Mouse (Mus musculus) MEL (cell line): ENCODE measurements around the gene Rab31. TPM values are rescaled to one million over a fixed set of nuclear protein-coding genes. Genes with fewer than 3 reads are reported as not detected.

Source experiments
- DNase-seq: peaks from one replicate; pipeline ENCODE4 v3.0.0; 2011; ENCODE audit warnings: low read depth, low spot score
- H3K27ac ChIP-seq: 2 replicates; pipeline ENCODE4 v1.5.1; 2012; ENCODE audit warnings: low read depth, mild to moderate bottlenecking, control low read depth, low read length, moderate library complexity; ENCODE audit not compliant: control insufficient read depth
- H3K27me3 ChIP-seq, 2 experiments: fragments of 150-350 bp in 1 of 2; sonication (generic) in 1 of 2; 2 replicates each; pipeline ENCODE4 v1.6.1; 2012; ENCODE audit warnings: low read length in 2 of 2, mild to moderate bottlenecking in 2 of 2, improper control_type of control experiment in 1 of 2, moderate library complexity in 1 of 2; ENCODE audit not compliant: insufficient read depth in 2 of 2, control insufficient read depth in 1 of 2
- H3K36me3 ChIP-seq, 2 experiments: 2 replicates each; pipeline ENCODE4 v1.6.1; 2012 to 2014; ENCODE audit warnings: low read length in 2 of 2, improper control_type of control experiment in 1 of 2, inconsistent platforms in 1 of 2, mild to moderate bottlenecking in 1 of 2; ENCODE audit not compliant: insufficient read depth in 2 of 2, control insufficient read depth in 1 of 2
- H3K4me1 ChIP-seq, 2 experiments: fragments of 150-350 bp in 1 of 2; sonication (generic) in 1 of 2; 2 replicates each; pipeline ENCODE4 v1.6.1; 2012; ENCODE audit warnings: low read length in 2 of 2, improper control_type of control experiment in 1 of 2, mild to moderate bottlenecking in 1 of 2; ENCODE audit not compliant: insufficient read depth in 2 of 2, control insufficient read depth in 1 of 2
- H3K4me3 ChIP-seq, 2 experiments: fragments of 150-350 bp in 1 of 2; sonication (generic) in 1 of 2; 2 replicates each; pipeline ENCODE4 v1.5.1; 2012; ENCODE audit warnings: low read depth in 2 of 2, low read length in 2 of 2, mild to moderate bottlenecking in 2 of 2, moderate library complexity in 2 of 2, control low read depth in 1 of 2, improper control_type of control experiment in 1 of 2; ENCODE audit not compliant: control insufficient read depth in 1 of 2, insufficient read depth in 1 of 2
- H3K79me2 ChIP-seq: 2 replicates; pipeline ENCODE4 v1.6.1; 2012; ENCODE audit warnings: mild to moderate bottlenecking, low read length, moderate library complexity; ENCODE audit not compliant: control insufficient read depth, poor library complexity, insufficient read depth
- H3K9ac ChIP-seq: 2 replicates; pipeline ENCODE4 v1.6.1; 2012; ENCODE audit warnings: low read depth, mild to moderate bottlenecking, control low read depth, low read length, moderate library complexity; ENCODE audit not compliant: control insufficient read depth, poor library complexity, severe bottlenecking
- H3K9me3 ChIP-seq: fragments of 150-350 bp; sonication (generic); replicated peaks from 2 replicates; pipeline ENCODE4 v1.6.1; 2012; ENCODE audit warnings: mild to moderate bottlenecking, low read length, improper control_type of control experiment, moderate library complexity; ENCODE audit not compliant: insufficient read depth
- CHD2 ChIP-seq: IDR thresholded peaks from 2 replicates; pipeline ENCODE4 v1.6.1; 2011; ENCODE audit warnings: low read length, improper control_type of control experiment
- CTCF ChIP-seq, 3 experiments: IDR thresholded peaks in 2 of 3; conservative IDR thresholded peaks in 1 of 3; 2 replicates each; pipeline ENCODE4 v1.5.1; 2011 to 2012; ENCODE audit warnings: low read length in 3 of 3, low read depth in 2 of 3, mild to moderate bottlenecking in 2 of 3, improper control_type of control experiment in 1 of 3, inconsistent platforms in 1 of 3, mixed read lengths in 1 of 3, moderate library complexity in 1 of 3; ENCODE audit not compliant: control insufficient read depth in 1 of 3, insufficient read depth in 1 of 3, poor library complexity in 1 of 3, severe bottlenecking in 1 of 3
- GATA1 ChIP-seq: IDR thresholded peaks from 2 replicates; pipeline ENCODE4 v1.6.1; 2011; ENCODE audit warnings: low read depth, low read length, improper control_type of control experiment
- JUND ChIP-seq: IDR thresholded peaks from 2 replicates; pipeline ENCODE4 v1.6.1; 2011; ENCODE audit warnings: low read depth, mild to moderate bottlenecking, improper control_type of control experiment, low read length
- KAT2A ChIP-seq: conservative IDR thresholded peaks from 2 replicates; pipeline ENCODE4 v1.6.1; 2012; ENCODE audit warnings: low read depth, low read length, improper control_type of control experiment, inconsistent platforms
- MAX ChIP-seq: IDR thresholded peaks from 2 replicates; pipeline ENCODE4 v1.6.1; 2011; ENCODE audit warnings: low read length, improper control_type of control experiment
- MEF2A ChIP-seq: IDR thresholded peaks from 2 replicates; pipeline ENCODE4 v1.6.1; 2014; ENCODE audit warnings: low read depth, mild to moderate bottlenecking, inconsistent platforms, low read length, improper control_type of control experiment; ENCODE audit not compliant: poor library complexity, insufficient replicate concordance, severe bottlenecking; ENCODE audit errors: extremely low read depth
- MYB ChIP-seq: IDR thresholded peaks from 2 replicates; pipeline ENCODE4 v1.6.1; 2011; ENCODE audit warnings: mild to moderate bottlenecking, low read depth, low read length, improper control_type of control experiment
- NELFE ChIP-seq: IDR thresholded peaks from 2 replicates; pipeline ENCODE4 v1.6.1; 2011; ENCODE audit warnings: low read depth, low read length, improper control_type of control experiment
- NRF1 ChIP-seq: IDR thresholded peaks from 2 replicates; pipeline ENCODE4 v1.6.1; 2014; ENCODE audit warnings: low read depth, mild to moderate bottlenecking, inconsistent platforms, low read length, improper control_type of control experiment, moderate library complexity; ENCODE audit not compliant: poor library complexity, insufficient read depth, severe bottlenecking
- POLR2A ChIP-seq, 2 experiments: IDR thresholded peaks; 2 replicates each; pipeline ENCODE4 v1.6.1; 2011 to 2012; ENCODE audit warnings: low read length in 2 of 2, mild to moderate bottlenecking in 2 of 2, control low read depth in 1 of 2, improper control_type of control experiment in 1 of 2, low read depth in 1 of 2, moderate library complexity in 1 of 2; ENCODE audit not compliant: control insufficient read depth in 1 of 2, insufficient read depth in 1 of 2, poor library complexity in 1 of 2
- POLR2AphosphoS2 ChIP-seq: IDR thresholded peaks from 2 replicates; pipeline ENCODE4 v1.6.1; 2011; ENCODE audit warnings: low read length, improper control_type of control experiment
- POLR2AphosphoS5 ChIP-seq: IDR thresholded peaks from 2 replicates; pipeline ENCODE4 v1.6.1; 2012; ENCODE audit warnings: low read depth, borderline replicate concordance, mild to moderate bottlenecking, inconsistent platforms, low read length, moderate library complexity, mixed read lengths
- RCOR1 ChIP-seq: IDR thresholded peaks from 2 replicates; pipeline ENCODE4 v1.6.1; 2012; ENCODE audit warnings: low read depth, mild to moderate bottlenecking, inconsistent platforms, low read length, improper control_type of control experiment
- SIN3A ChIP-seq: IDR thresholded peaks from 2 replicates; pipeline ENCODE4 v1.6.1; 2012; ENCODE audit warnings: low read length, improper control_type of control experiment, inconsistent platforms
- SMC3 ChIP-seq: IDR thresholded peaks from 2 replicates; pipeline ENCODE4 v1.6.1; 2011; ENCODE audit warnings: low read depth, low read length, improper control_type of control experiment
- TBP ChIP-seq: IDR thresholded peaks from 2 replicates; pipeline ENCODE4 v1.8.0; 2011; ENCODE audit warnings: low read depth, low read length, improper control_type of control experiment
- USF1 ChIP-seq: IDR thresholded peaks from 2 replicates; pipeline ENCODE4 v1.6.1; 2014; ENCODE audit warnings: low read depth, mild to moderate bottlenecking, inconsistent platforms, low read length, improper control_type of control experiment, moderate library complexity
- USF2 ChIP-seq, 2 experiments: IDR thresholded peaks; 2 replicates each; pipeline ENCODE4 v1.6.1; 2011 to 2012; ENCODE audit warnings: improper control_type of control experiment in 2 of 2, low read length in 2 of 2, borderline replicate concordance in 1 of 2, inconsistent platforms in 1 of 2, low read depth in 1 of 2, mild to moderate bottlenecking in 1 of 2; ENCODE audit not compliant: insufficient read depth in 1 of 2
- ZKSCAN1 ChIP-seq: IDR thresholded peaks from 2 replicates; pipeline ENCODE4 v1.6.1; 2012; ENCODE audit warnings: low read depth, mild to moderate bottlenecking, inconsistent platforms, low read length, improper control_type of control experiment, moderate library complexity
- ZNF384 ChIP-seq: IDR thresholded peaks from 2 replicates; pipeline ENCODE4 v1.6.1; 2012; ENCODE audit warnings: low read depth, mild to moderate bottlenecking, inconsistent platforms, low read length, improper control_type of control experiment
- polyA plus RNA-seq, 2 experiments: library from polyadenylated mRNA; stranded (reverse) in 1 of 2; unstranded in 1 of 2; fragments of >175 nt in 1 of 2; fragments of >200 nt in 1 of 2; gene quantifications; 2 replicates each; pipeline versions ENCODE4 v1.2.1 to v1.2.4; 2012; ENCODE audit warnings: low replicate concordance in 2 of 2, low read depth in 1 of 2; ENCODE audit not compliant: insufficient read length in 2 of 2, insufficient read depth in 1 of 2, missing spikeins in 1 of 2
- total RNA-seq: library from RNA; depleted of rRNA; stranded (reverse); fragments of 300-350 nt; gene quantifications from 2 replicates; pipeline ENCODE4 v1.2.3, GENCODE M21; 2012

The Rab31 gene
- total and polyA plus RNA-seq, 3 experiments: 23.6 to 25.7 TPM; not detected in 1

DNA sequence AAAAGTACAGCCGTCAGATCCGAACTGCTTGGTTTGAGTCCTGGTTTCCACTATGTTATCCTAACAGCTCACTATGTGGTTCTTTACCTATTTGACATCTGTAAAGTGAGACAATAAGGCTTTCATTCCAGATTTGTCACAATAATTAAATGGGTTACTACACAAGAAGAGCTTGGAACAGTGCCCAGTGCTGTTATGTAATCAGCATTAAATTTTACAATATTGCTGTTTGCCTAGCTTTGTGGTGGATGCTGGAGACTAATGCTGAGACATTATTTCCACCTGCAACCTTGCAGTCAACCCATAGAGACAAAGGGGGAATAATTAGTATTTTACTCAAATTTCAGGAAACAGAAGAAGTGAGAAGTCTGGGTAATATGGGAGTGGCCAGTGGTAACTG is 154.1 kb downstream of the Rab31 start:
- Histone ChIP-seq H3K4me1 (peaks cover 3 to 7% of the 10 kb centered on the region in 2 experiments; a peak in 2 of 4 replicates), H3K36me3 (peaks cover 0 to 9% of the 10 kb centered on the region in 2 experiments; a peak in 2 of 4 replicates), H3K27ac (no peak overlapping the region), H3K9me3 (no peaks in the 10 kb centered on the region), H3K9ac (no peak overlapping the region)
- peak; percentile 44 for DNase-seq
- no peak for TF ChIP-seq MAX
- TF ChIP-seq NELFE: no peak
- no peak for TF ChIP-seq CHD2
- no peak for TF ChIP-seq ZKSCAN1
- TF ChIP-seq MEF2A: no peak
- no peak for TF ChIP-seq POLR2A (IDR thresholded peaks at IDR 0.05; ENCODE audit: control insufficient read depth in 1 of 2, insufficient read depth in 1 of 2, low read depth in 1 of 2, low read length in 2 of 2, poor library complexity in 1 of 2)
- no peak for TF ChIP-seq POLR2AphosphoS5
- no peak for TF ChIP-seq POLR2AphosphoS2
- no peak for TF ChIP-seq RCOR1
- TF ChIP-seq, all 39 proteins: peak for 0
- no peaks in the 10 kb centered on the region for H3K27me3 ChIP-seq
- no peaks in the 10 kb centered on the region; the same call in 1 of the 2 replicates for H3K79me2 ChIP-seq
- H3K4me3 ChIP-seq: no peak overlapping the region

- no peak for DNase-seq
- no peaks in the 10 kb centered on the region for H3K27me3 ChIP-seq
These were observed 156.9 kb downstream of the Rab31 start for GRCm38 (mm10) chr17:65615678-65616077.

More at GRCm38 (mm10) chr17:65615678-65616077, 156.9 kb downstream of the Rab31 start:
- Histone ChIP-seq H3K4me1 (peaks cover 9 to 10% of the 10 kb centered on the region in 2 experiments), H3K9ac (no peak overlapping the region), H3K4me3 (no peak overlapping the region), H3K79me2 (peaks cover 20% of the 10 kb centered on the region), H3K9me3 (no peaks in the 10 kb centered on the region), H3K36me3 (peaks cover 0 to 17% of the 10 kb centered on the region in 2 experiments; a peak in 2 of 4 replicates), H3K27ac (no peak overlapping the region)
- TF ChIP-seq USF1: no peak
- no peak for TF ChIP-seq POLR2AphosphoS2
- no peak for TF ChIP-seq USF2 (IDR thresholded peaks at IDR 0.05; ENCODE audit: borderline replicate concordance in 1 of 2, insufficient read depth in 1 of 2, low read depth in 1 of 2, low read length in 2 of 2)
- TF ChIP-seq GATA1: no peak
- TF ChIP-seq KAT2A: no peak
- TF ChIP-seq NELFE: no peak
- no peak for TF ChIP-seq ZNF384
- no peak for TF ChIP-seq CTCF (IDR thresholded peaks at IDR 0.05 in 2 of 3, conservative IDR thresholded peaks at IDR 0.05 in 1 of 3; ENCODE audit: control insufficient read depth in 1 of 3, insufficient read depth in 1 of 3, low read depth in 2 of 3, low read length in 3 of 3, poor library complexity in 1 of 3, severe bottlenecking in 1 of 3)
- TF ChIP-seq POLR2AphosphoS5: no peak
- TF ChIP-seq POLR2A (IDR thresholded peaks at IDR 0.05; ENCODE audit: control insufficient read depth in 1 of 2, insufficient read depth in 1 of 2, low read depth in 1 of 2, low read length in 2 of 2, poor library complexity in 1 of 2): no peak
- TF ChIP-seq MYB: no peak
- TF ChIP-seq SMC3: no peak
- no peak for TF ChIP-seq RCOR1
- TF ChIP-seq SIN3A: no peak
- no peak for TF ChIP-seq MAX
- no peak for TF ChIP-seq TBP
- no peak for TF ChIP-seq JUND
- TF ChIP-seq NRF1: no peak
- no peak for TF ChIP-seq CHD2
